Mouse (Mus musculus): Measurements from ENCODE around the gene Slc5a11.

Gene Slc5a11

GRCm38 (mm10) chr7:123214365-123215075 lies at the start of gene Slc5a11:
Gene Slc5a11, plus strand, starts transcription at chr7:123214780.
- DNase-seq (ENCODE audit: low spot score in 2 of 2): no peak

DNA sequence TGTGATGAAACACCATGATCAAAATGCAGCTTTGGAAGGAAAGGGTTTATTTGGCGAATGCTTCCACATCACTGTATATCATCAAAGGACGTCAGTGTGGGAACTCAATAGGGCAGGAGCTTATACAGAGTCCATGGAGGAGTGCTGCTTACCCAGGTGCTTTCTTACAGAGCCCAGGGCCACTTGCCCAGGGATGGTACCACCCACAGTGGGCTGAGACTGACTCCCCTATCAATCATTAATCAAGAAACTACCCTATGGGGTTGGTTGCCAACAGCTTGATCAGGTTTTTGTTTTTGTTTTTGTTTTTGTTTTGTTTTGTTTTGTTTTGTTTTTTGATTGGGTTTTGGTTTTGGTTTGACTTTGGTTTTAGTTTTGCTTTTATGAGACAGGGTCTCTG lies 47.1 kb upstream of the Slc5a11 start:
- no peak for DNase-seq (ENCODE audit: low spot score in 2 of 2)

- DNase-seq (ENCODE audit: low spot score in 2 of 2): no peak
Measured at GRCm38 (mm10) chr7:123169618-123170017, 45.0 kb upstream of the Slc5a11 start.

- DNase-seq (ENCODE audit: low spot score in 2 of 2): no peak
Measured at GRCm38 (mm10) chr7:123172101-123172500, 42.5 kb upstream of the Slc5a11 start.

- no peak for DNase-seq (ENCODE audit: low spot score in 2 of 2)
Measured at GRCm38 (mm10) chr7:123177215-123177614, 37.4 kb upstream of the Slc5a11 start.

GRCm38 (mm10) chr7:123181787-123182701 lies 32.5 kb upstream of the Slc5a11 start:
- DNase-seq (ENCODE audit: low spot score in 2 of 2): no peak

DNA sequence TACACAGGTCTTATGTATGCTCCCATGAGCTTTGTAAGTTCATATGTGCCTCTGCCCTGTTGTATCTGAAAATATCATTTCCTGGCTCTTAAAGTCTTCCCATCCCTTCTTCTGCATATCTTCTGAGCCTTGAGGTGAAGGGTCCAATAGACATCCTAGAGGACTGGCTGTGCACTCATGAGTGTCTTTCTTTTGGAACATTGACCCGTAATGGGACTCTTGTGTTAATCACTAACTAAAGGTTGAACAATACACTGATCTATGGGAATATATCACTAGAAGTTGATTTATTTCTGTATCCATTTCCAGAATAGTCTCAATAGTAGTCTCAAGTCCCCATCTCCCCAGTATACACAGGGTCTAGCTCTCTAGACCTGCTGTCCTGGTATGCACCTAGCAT lies 29.7 kb upstream of the Slc5a11 start:
- DNase-seq (ENCODE audit: low spot score in 2 of 2): no peak

GRCm38 (mm10) chr7:123186463-123186862 lies 28.1 kb upstream of the Slc5a11 start:
- DNase-seq (ENCODE audit: low spot score in 2 of 2): no peak

- DNase-seq (ENCODE audit: low spot score in 2 of 2): no peak
Measured at GRCm38 (mm10) chr7:123187246-123187645, 27.3 kb upstream of the Slc5a11 start.

DNA sequence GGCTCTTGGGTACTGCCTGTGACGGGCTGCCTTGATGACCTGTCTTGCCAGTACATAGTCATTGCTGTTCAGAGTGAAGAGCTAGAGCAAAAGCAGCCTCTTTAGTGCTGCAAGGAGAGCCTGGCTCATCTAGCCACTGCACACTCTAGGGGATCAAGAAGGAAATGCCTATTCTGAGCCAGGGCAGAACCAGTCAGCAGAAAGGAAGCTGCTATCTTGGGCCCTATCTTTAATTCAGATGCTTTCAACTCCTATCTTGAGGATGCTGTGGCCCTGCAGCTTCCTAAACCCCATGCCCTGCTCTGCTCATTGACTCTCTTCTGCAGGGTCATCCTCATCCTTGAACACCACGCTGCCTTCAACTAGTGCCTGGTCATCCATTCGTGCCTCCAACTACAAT lies 26.1 kb upstream of the Slc5a11 start:
- DNase-seq (ENCODE audit: low spot score in 2 of 2): no peak

DNA sequence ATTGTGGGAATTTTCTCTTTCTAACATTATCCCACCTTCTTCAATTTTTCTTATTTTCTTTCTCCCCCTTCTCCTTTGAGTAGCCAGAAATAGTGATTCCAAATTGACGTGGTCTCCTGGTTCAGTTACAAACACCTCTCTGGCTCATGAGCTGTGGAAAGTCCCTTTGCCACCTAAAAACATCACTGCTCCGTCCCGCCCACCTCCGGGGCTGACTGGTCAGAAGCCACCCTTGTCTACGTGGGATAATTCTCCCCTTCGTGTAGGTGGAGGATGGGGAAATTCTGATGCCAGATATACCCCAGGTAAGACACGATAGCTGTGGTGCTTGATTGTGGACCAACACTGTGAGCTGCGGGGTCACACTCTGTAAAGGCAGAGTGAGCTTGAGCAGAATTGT lies 24.8 kb upstream of the Slc5a11 start:
- DNase-seq (ENCODE audit: low spot score in 2 of 2): no peak

- DNase-seq (ENCODE audit: low spot score in 2 of 2): no peak
Measured at GRCm38 (mm10) chr7:123191731-123192130, 22.8 kb upstream of the Slc5a11 start.

GRCm38 (mm10) chr7:123193201-123193600 lies 21.4 kb upstream of the Slc5a11 start:
- DNase-seq (ENCODE audit: low spot score in 2 of 2): no peak

- DNase-seq (ENCODE audit: low spot score in 2 of 2): no peak
Measured at GRCm38 (mm10) chr7:123194696-123195095, 19.9 kb upstream of the Slc5a11 start.

- DNase-seq (ENCODE audit: low spot score in 2 of 2): no peak
Measured at GRCm38 (mm10) chr7:123196432-123196831, 18.1 kb upstream of the Slc5a11 start.

- DNase-seq (ENCODE audit: low spot score in 2 of 2): no peak
Measured at GRCm38 (mm10) chr7:123198695-123199094, 15.9 kb upstream of the Slc5a11 start.

DNA sequence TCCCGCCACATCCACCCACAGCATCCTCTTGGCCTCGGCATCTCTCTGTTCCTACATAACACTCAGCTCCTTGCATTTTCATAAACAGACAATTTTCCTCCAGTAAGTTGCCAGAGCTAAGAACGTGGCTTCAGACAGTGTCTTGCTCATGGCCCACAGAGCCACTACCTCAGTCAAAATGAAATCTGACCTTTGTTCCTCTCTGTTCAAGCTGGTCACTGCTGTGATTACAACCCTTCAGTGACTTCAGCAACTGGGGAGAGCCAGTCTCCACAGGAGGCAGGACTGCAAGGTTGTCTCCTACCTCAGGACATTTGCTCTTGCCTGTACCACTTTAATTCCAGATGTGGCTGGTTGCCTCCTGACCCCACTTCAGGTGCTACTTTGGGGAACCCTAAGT lies 15.4 kb upstream of the Slc5a11 start:
- no peak for DNase-seq (ENCODE audit: low spot score in 2 of 2)

DNA sequence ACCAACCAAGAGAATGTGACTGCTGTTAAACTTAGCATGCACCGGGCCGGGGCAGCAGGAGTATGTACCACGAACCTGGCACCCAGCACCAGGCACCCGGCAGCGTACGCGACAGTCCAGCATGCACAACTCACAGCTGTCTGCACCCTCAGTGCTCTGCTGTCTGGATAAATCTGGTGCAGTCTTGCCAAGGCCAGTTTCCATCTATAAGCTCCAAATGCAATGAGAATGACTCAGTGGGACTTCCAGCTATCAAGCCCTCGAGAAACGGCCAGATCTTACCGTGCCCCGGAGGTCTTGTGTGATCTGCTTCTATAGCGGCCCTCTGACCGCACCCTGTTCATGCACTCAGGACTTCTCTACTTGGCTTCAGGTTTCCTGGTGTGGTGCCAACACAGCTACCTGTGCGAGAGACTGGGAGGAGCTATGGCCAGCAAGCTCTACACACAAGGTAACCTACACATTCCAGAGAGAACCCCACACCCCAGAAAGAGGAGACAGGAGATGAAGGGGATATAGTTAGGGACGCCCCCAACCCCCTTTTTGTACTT lies 14.8 kb upstream of the Slc5a11 start:
- DNase-seq (ENCODE audit: low spot score in 2 of 2): no peak

GRCm38 (mm10) chr7:123200722-123201121 lies 13.9 kb upstream of the Slc5a11 start:
- DNase-seq (ENCODE audit: low spot score in 2 of 2): no peak

DNA sequence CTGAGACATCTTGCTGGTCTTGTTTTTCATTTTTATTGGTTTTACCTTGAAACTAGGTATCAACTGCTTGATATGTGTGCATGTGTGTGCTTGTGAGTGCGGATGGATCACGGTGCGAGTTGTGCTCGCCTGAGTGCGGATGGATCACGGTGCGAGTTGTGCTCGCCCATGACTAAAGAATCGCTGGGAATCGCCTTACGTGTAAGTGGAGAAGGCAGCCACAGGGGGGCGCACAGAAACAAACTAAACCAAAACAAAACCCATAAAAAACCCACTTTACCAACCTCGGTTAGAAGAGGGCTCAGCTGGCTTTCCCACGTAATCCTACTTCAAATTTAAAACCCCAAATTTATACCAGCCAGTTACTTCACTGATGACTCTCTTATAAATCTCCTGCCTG lies 9.3 kb upstream of the Slc5a11 start:
- peak in 1 of 2 experiments; percentile 60 for DNase-seq (ENCODE audit: low spot score in 2 of 2)

DNA sequence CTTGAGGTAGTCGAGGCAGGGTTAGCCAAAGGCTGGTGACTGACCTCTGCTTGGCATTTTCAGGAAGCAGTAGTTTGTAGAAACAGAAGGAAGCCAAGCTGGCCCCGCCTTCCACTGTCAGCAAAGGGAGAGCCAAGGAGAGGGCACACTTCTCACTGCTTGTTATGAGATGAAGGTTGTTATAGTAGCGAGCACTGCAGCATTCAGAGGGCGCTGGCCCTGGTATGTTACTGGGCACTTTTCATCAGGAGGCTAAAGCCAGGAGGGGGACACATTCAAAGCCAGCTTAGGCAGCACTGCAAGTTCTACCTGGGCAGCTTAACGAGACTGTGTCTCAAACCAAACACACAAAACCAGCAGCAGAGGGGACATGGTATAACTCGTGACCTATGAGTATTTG lies 7.0 kb upstream of the Slc5a11 start:
- DNase-seq (ENCODE audit: low spot score in 2 of 2): no peak

DNA sequence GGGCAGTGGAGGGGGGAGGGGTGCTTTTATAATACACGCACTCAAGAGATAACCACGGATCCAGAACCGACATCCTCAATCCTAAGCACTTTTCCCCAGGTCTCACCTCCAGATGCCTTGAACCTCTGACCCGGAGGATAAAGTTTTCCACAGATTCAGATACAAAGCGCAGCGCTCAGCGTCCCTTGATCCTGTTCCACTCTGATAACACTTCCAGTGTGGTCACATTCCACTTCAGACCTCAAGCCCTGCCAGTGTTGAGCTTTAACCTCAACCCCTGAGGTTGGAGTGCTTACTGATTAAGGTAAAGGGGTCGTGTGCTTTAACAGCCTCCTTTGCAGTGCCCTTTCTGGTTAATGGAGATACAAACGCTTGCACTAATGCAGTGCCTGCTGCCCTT lies 4.7 kb upstream of the Slc5a11 start:
- DNase-seq (ENCODE audit: low spot score in 2 of 2): no peak

DNA sequence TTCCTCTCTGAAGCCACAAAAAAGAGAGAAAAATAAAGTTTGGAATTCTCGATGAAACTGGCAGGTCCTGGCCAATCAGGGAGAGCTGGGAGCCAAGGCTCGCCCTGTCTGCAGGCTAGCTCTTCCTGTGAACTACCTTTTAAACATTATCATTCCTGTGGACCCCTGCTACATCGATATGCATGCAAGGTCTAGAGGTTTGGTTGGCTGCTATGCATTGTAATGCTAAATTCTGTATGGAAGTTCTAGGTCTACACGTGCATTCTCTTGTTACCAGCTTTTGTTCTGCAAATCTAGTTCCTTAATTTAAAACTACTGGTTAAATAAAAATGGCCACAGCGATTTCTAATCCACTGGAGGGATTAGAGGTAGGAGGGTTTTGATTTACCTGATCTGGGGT lies 3.1 kb upstream of the Slc5a11 start:
- no peak for DNase-seq (ENCODE audit: low spot score in 2 of 2)

Data from frontal cortex, postnatal 14 days (tissue).